Mouse (Mus musculus) midbrain, embryonic 15.5 days (tissue): ENCODE measurements around the gene Eea1. TPM values are rescaled to one million over a fixed set of nuclear protein-coding genes. Genes with fewer than 3 reads are reported as not detected.

ENCODE experiments used
- ATAC-seq: fragments of 200-750 bp; cut with Nextera tagmentation; replicated peaks from 2 replicates; pipeline ENCODE4 v1.8.0; 2017; ENCODE audit warnings: moderate TSS enrichment
- H3K27ac ChIP-seq: fragments of 300-500 bp; sonication (generic); 2 replicates; pipeline ENCODE4 v1.5.1; 2015; ENCODE audit warnings: mild to moderate bottlenecking, inconsistent platforms
- H3K27me3 ChIP-seq: fragments of 300-500 bp; sonication (generic); replicated peaks from 2 replicates; pipeline ENCODE4 v1.6.1; 2015; ENCODE audit warnings: inconsistent platforms
- H3K36me3 ChIP-seq: fragments of 300-500 bp; sonication (generic); replicated peaks from 2 replicates; pipeline ENCODE4 v1.6.1; 2015; ENCODE audit warnings: inconsistent platforms
- H3K4me1 ChIP-seq: fragments of 300-500 bp; sonication (generic); 2 replicates; pipeline ENCODE4 v1.6.1; 2015; ENCODE audit warnings: inconsistent platforms
- H3K4me2 ChIP-seq: fragments of 300-500 bp; sonication (generic); 2 replicates; pipeline ENCODE4 v1.6.1; 2015; ENCODE audit warnings: inconsistent platforms, mild to moderate bottlenecking, moderate library complexity
- H3K4me3 ChIP-seq: fragments of 300-500 bp; sonication (generic); 2 replicates; pipeline ENCODE4 v1.5.1; 2015; ENCODE audit warnings: mild to moderate bottlenecking, inconsistent platforms
- H3K9ac ChIP-seq: fragments of 300-500 bp; sonication (generic); 2 replicates; pipeline ENCODE4 v1.6.1; 2015; ENCODE audit warnings: mild to moderate bottlenecking, inconsistent platforms
- H3K9me3 ChIP-seq: fragments of 300-500 bp; sonication (generic); 2 replicates; pipeline ENCODE4 v1.6.1; 2016; ENCODE audit warnings: inconsistent platforms
- WGBS: fragments of 180-500 bp; shearing (Covaris S2); methylation state at CpG from one replicate; pipeline ENCODE4 v1.1.7; 2015; ENCODE audit warnings: mixed read lengths; 5-methylcytosine and 5-hydroxymethylcytosine counted together
- polyA plus RNA-seq: library from polyadenylated mRNA; unstranded; fragments of >200 nt; fragmentation: Nextera tagmentation; extraction: Ambion mirVana; gene quantifications from 2 replicates; pipeline ENCODE4 v1.2.1, GENCODE M21; 2015

Gene Eea1
- polyA plus RNA-seq, 1 experiment from 2014 or later: 22.7 TPM

DNA sequence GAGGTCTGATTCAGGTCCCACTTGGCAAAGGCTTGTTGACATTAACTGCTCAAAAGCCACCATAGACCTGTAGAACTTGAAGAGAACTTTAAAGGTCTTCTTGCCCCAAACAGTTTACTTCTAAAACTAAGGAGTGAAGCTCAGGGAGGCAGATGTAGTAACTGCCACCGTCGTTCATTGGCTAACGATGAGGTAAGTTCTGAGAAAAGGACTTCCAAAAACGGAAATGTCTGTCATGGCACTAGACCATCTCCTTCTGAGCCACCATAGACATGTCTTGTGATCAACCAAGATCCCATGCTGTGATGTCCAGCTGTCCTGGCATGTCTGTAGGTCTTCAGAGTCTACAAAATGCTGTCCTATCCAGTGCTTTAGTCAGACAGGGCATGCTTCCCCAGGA, 139.4 kb downstream of the Eea1 start:
- Histone ChIP-seq H3K9me3 (no peaks in the 10 kb centered on the region), H3K36me3 (no peaks in the 10 kb centered on the region)
- WGBS: 94% methylated on average over 4 of the region's 4 CpGs

GRCm38 (mm10) chr10:96080440-96081381, 140.3 kb downstream of the Eea1 start:
- H3K9ac ChIP-seq: no peak overlapping the region
- no peak overlapping the region for H3K27ac ChIP-seq
- peaks cover 7% of the 10 kb centered on the region; the same call in 1 of the 2 replicates for H3K4me1 ChIP-seq
- no peaks in the 10 kb centered on the region for H3K9me3 ChIP-seq
- no peaks in the 10 kb centered on the region for H3K27me3 ChIP-seq
- no peak overlapping the region for H3K4me2 ChIP-seq
- WGBS: 68% methylated on average over 21 of the region's 21 CpGs
- no peaks in the 10 kb centered on the region for H3K36me3 ChIP-seq
- no peak overlapping the region for H3K4me3 ChIP-seq
- ATAC-seq: no peak

More for the DNA sequence above, 139.4 kb downstream of the Eea1 start:
- peaks cover 7% of the 10 kb centered on the region; the same call in 1 of the 2 replicates for H3K4me1 ChIP-seq
- no peak overlapping the region for H3K27ac ChIP-seq
- H3K4me2 ChIP-seq: no peak overlapping the region
- H3K9ac ChIP-seq: no peak overlapping the region
- H3K27me3 ChIP-seq: no peaks in the 10 kb centered on the region
- no peak for ATAC-seq
- H3K4me3 ChIP-seq: no peak overlapping the region

DNA sequence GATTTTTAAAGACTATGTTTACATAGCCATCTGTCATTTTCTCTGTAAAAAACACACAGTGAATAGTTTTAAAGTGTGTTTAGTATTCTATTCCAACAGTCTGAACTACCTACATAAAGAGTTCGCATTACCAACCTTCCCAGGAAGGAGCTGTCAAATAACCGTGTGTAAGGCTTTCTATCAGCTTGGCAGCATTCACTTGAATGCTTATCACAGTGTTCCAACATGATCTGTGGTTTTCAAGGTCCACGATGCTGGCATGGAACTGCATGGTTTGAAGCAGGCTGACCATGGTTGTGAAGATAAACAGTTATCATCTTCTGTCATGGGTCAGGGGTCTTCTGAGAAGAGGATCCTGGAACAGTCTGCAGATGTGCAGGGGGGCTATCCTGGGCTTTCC, 141.8 kb downstream of the Eea1 start:
- no peak overlapping the region for H3K9ac ChIP-seq
- WGBS: 83% methylated on average over 3 of the region's 3 CpGs
- ATAC-seq: no peak
- H3K27me3 ChIP-seq: no peaks in the 10 kb centered on the region
- no peak overlapping the region for H3K4me3 ChIP-seq
- H3K4me1 ChIP-seq: no peaks in the 10 kb centered on the region
- H3K4me2 ChIP-seq: no peak overlapping the region
- no peaks in the 10 kb centered on the region for H3K36me3 ChIP-seq
- H3K9me3 ChIP-seq: no peaks in the 10 kb centered on the region
- no peak overlapping the region for H3K27ac ChIP-seq

GRCm38 (mm10) chr10:96089744-96090143, 149.3 kb downstream of the Eea1 start:
- 31% methylated on average over 1 of the region's 1 CpGs for WGBS
- ATAC-seq: no peak

GRCm38 (mm10) chr10:96090388-96090787, 149.9 kb downstream of the Eea1 start:
- H3K4me2 ChIP-seq: no peak overlapping the region
- H3K27me3 ChIP-seq: no peaks in the 10 kb centered on the region
- H3K36me3 ChIP-seq: no peaks in the 10 kb centered on the region
- H3K4me3 ChIP-seq: no peak overlapping the region
- 62% methylated on average over 3 of the region's 3 CpGs for WGBS
- H3K4me1 ChIP-seq: no peaks in the 10 kb centered on the region; the same call in 1 of the 2 replicates
- no peak overlapping the region for H3K9ac ChIP-seq
- no peak overlapping the region for H3K27ac ChIP-seq
- ATAC-seq: no peak
- H3K9me3 ChIP-seq: no peaks in the 10 kb centered on the region

More at GRCm38 (mm10) chr10:96089744-96090143, 149.3 kb downstream of the Eea1 start:
- no peak overlapping the region for H3K4me3 ChIP-seq
- no peaks in the 10 kb centered on the region for H3K36me3 ChIP-seq
- H3K9ac ChIP-seq: no peak overlapping the region
- H3K9me3 ChIP-seq: no peaks in the 10 kb centered on the region
- no peaks in the 10 kb centered on the region for H3K27me3 ChIP-seq
- H3K27ac ChIP-seq: no peak overlapping the region
- no peaks in the 10 kb centered on the region; the same call in 1 of the 2 replicates for H3K4me1 ChIP-seq
- H3K4me2 ChIP-seq: no peak overlapping the region

DNA sequence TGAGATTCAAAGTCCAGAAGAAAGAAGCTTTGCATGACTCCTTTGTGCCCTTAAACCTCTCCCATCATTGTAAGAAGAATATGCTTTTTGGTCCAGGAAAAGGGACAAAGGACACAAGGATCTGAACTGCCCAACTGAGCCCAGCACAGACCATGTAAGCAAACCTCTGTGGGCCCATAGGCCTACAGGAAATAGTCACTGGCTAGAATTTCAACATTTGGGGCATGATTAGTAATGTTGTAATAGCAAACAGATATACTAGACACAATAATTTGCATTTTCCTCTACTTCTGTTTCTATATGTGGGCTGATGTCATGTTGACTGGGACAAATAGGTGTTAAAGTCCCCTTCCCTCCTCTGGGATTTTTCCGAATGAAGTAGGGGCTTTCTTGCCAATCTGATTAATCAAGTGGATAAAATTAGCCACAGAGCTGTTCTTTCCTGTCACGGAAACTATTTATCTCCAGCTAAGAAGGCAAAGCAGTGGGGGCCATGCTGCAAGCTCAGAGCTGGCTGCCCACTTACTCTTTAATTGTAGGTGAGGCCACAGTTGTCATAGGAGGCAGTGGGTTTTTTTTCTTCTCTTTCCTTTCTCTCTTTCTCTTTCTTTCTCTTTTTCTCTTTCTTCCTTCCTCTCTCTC, 153.6 kb downstream of the Eea1 start:
- H3K9me3 ChIP-seq: no peaks in the 10 kb centered on the region
- H3K36me3 ChIP-seq: no peaks in the 10 kb centered on the region
- H3K27me3 ChIP-seq: no peaks in the 10 kb centered on the region
- ATAC-seq: no peak
- no peaks in the 10 kb centered on the region; the same call in 1 of the 2 replicates for H3K4me1 ChIP-seq
- no peak overlapping the region for H3K4me3 ChIP-seq
- H3K4me2 ChIP-seq: no peak overlapping the region
- WGBS: 23% methylated on average over 2 of the region's 2 CpGs
- no peak overlapping the region for H3K9ac ChIP-seq
- H3K27ac ChIP-seq: no peak overlapping the region

- no peak for ATAC-seq
- H3K9me3 ChIP-seq: no peaks in the 10 kb centered on the region
- H3K4me3 ChIP-seq: no peak overlapping the region
- no peaks in the 10 kb centered on the region for H3K27me3 ChIP-seq
- no peaks in the 10 kb centered on the region for H3K36me3 ChIP-seq
- 53% methylated on average over 2 of the region's 2 CpGs for WGBS
- no peak overlapping the region for H3K4me2 ChIP-seq
- H3K9ac ChIP-seq: no peak overlapping the region
- no peaks in the 10 kb centered on the region; the same call in 1 of the 2 replicates for H3K4me1 ChIP-seq
- H3K27ac ChIP-seq: no peak overlapping the region
These were observed 154.1 kb downstream of the Eea1 start for GRCm38 (mm10) chr10:96094559-96094958.

Other genes starting within 250 kb of the Eea1 start
- gene Gm33543, start 97.7 kb upstream of the Eea1 start, polyA plus RNA-seq: not detected in 2 replicates
- not detected in 2 replicates for gene Gm5426, start 196.0 kb downstream of the Eea1 start, polyA plus RNA-seq